In the genomic region with DNA sequence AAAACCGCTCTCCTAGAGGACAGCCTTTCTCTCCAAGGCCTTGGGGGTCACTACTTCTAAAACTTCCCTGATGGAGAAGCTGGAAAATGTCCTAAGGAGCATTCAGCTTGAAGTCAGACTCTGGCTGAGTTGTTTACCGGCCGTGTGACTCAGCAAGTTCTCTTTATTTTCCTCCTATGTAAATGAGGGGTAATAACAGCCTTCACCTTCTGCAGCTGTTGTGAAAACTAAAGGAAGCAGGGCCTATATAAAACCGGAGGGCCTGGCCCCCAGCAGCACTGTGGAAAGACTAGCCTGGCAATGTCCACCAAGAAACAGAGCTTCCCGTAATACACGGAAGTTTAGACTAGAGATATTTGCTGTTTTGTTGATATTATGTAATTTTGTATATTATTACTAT, we compare ENCODE assay signal across 13 mouse cellular contexts.
A peak's percentile ranks its signal among the peaks of the same experiment; 100 is the strongest.
DNase-seq lines count a peak whose midpoint lies in the region; ATAC-seq and TF ChIP-seq lines count a peak whose summit lies in the region.
"Had no signal": no experiment of that assay in that cellular context is flagged by ENCODE, and none has a peak within 500 bp of the region (broad histone marks: within the 10 kb centered on the region; RNA-seq: fewer than 3 reads in every experiment).

No protein-coding gene starts in this region.

- peak; percentile 73; the same call in 1 of the 2 replicates for ATAC-seq in G1E (ENCODE audit: extremely low read depth, insufficient number of reproducible peaks, low FRiP score, poor library complexity, severe bottlenecking)
- ATAC-seq in forebrain, embryonic 16.5 days: peak; percentile 54; the same call in 1 of the 2 replicates
- ATAC-seq in liver, embryonic 15.5 days (ENCODE audit: insufficient read depth): peak; percentile 48; the same call in 1 of the 2 replicates
- no peak for ATAC-seq in erythroblast, adult 5-6 weeks (replicated peaks; ENCODE audit: low FRiP score, poor library complexity, severe bottlenecking)

- TF ChIP-seq POLR2A in kidney, adult 2 months (IDR thresholded peaks at IDR 0.05; ENCODE audit: low read depth, low read length): no peak

- H3K4me1 ChIP-seq in kidney, adult 2 months (ENCODE audit: control insufficient read depth, insufficient read depth, low read length): peaks cover 7% of the 10 kb centered on the region; the same call in 1 of the 2 replicates
- peaks cover 44% of the 10 kb centered on the region for H3K4me1 ChIP-seq in G1E (ENCODE audit: insufficient read depth, low read depth, low read length)
- H3K4me1 ChIP-seq in forebrain, embryonic 16.5 days (replicated peaks; ENCODE audit: control insufficient read depth, insufficient read depth, low read length): peaks cover 4% of the 10 kb centered on the region
- peaks cover 18% of the 10 kb centered on the region for H3K4me1 ChIP-seq in liver, embryonic 15.5 days (replicated peaks)

- no peaks in the 10 kb centered on the region for H3K27me3 ChIP-seq in kidney, adult 2 months (replicated peaks; ENCODE audit: control insufficient read depth, insufficient read depth, low read length)
- H3K27me3 ChIP-seq in G1E (ENCODE audit: insufficient read depth, low read length): no peaks in the 10 kb centered on the region
- H3K27me3 ChIP-seq in forebrain, embryonic 16.5 days (replicated peaks; ENCODE audit: control insufficient read depth, insufficient read depth, low read length): no peaks in the 10 kb centered on the region
- peaks cover 7% of the 10 kb centered on the region; the same call in 1 of the 2 replicates for H3K27me3 ChIP-seq in liver, embryonic 15.5 days
- H3K27me3 ChIP-seq: embryonic facial prominence, embryonic 15.5 days; lung, embryonic 15.5 days had no signal

- no peak overlapping the region for H3K9ac ChIP-seq in forebrain, embryonic 16.5 days (replicated peaks; ENCODE audit: low read depth, low read length)
- peak overlapping the region; percentile 25; the same call in 1 of the 2 replicates for H3K9ac ChIP-seq in liver, embryonic 15.5 days
- H3K9ac ChIP-seq: embryonic facial prominence, embryonic 15.5 days; lung, embryonic 15.5 days had no signal

- H3K9me3 ChIP-seq in G1E (replicated peaks): no peaks in the 10 kb centered on the region
- no peaks in the 10 kb centered on the region for H3K9me3 ChIP-seq in forebrain, embryonic 16.5 days (ENCODE audit: control insufficient read depth, low read length)
- no peaks in the 10 kb centered on the region for H3K9me3 ChIP-seq in liver, embryonic 15.5 days (replicated peaks)
- H3K9me3 ChIP-seq: embryonic facial prominence, embryonic 15.5 days; lung, embryonic 15.5 days had no signal

- peak; percentile 49 for DNase-seq in kidney, adult 2 months
- DNase-seq in kidney, postnatal 10 days: no peak
- DNase-seq in G1E (ENCODE audit: low spot score): peak; percentile 13
- DNase-seq in urinary bladder, postnatal 25 days (ENCODE audit: low spot score): no peak
- no peak for DNase-seq in ovary, postnatal 36 days (ENCODE audit: low spot score)
- DNase-seq: adrenal gland, postnatal 10 days; cerebellum, adult 9-10 months; gastrocnemius, postnatal 36 days had no signal

- H3K4me3 ChIP-seq in kidney, adult 2 months (ENCODE audit: insufficient read depth, low read depth, low read length): no peak overlapping the region
- no peak overlapping the region for H3K4me3 ChIP-seq in G1E (ENCODE audit: low read depth, low read length)
- no peak overlapping the region for H3K4me3 ChIP-seq in forebrain, embryonic 16.5 days (replicated peaks; ENCODE audit: low read length)
- H3K4me3 ChIP-seq in liver, embryonic 15.5 days (replicated peaks): no peak overlapping the region
- H3K4me3 ChIP-seq: embryonic facial prominence, embryonic 15.5 days; lung, embryonic 15.5 days had no signal

- TF ChIP-seq CTCF in kidney, adult 2 months (conservative IDR thresholded peaks at IDR 0.05; ENCODE audit: insufficient read depth, insufficient read length, low read depth, low read length): no peak
- TF ChIP-seq CTCF in G1E (IDR thresholded peaks at IDR 0.05; ENCODE audit: low read depth, low read length): no peak

- no peaks in the 10 kb centered on the region for H3K36me3 ChIP-seq in kidney, adult 2 months (ENCODE audit: control insufficient read depth, insufficient read depth, low read length)
- no peaks in the 10 kb centered on the region for H3K36me3 ChIP-seq in G1E (replicated peaks)
- no peaks in the 10 kb centered on the region for H3K36me3 ChIP-seq in forebrain, embryonic 16.5 days (ENCODE audit: control insufficient read depth, insufficient read depth)
- no peaks in the 10 kb centered on the region for H3K36me3 ChIP-seq in liver, embryonic 15.5 days (replicated peaks)
- H3K36me3 ChIP-seq: embryonic facial prominence, embryonic 15.5 days; lung, embryonic 15.5 days had no signal

- H3K4me2 ChIP-seq in forebrain, embryonic 16.5 days (ENCODE audit: low read length): no peak overlapping the region
- peak overlapping the region; percentile 18 for H3K4me2 ChIP-seq in liver, embryonic 15.5 days
- H3K4me2 ChIP-seq: embryonic facial prominence, embryonic 15.5 days; lung, embryonic 15.5 days had no signal

- peak overlapping the region; percentile 6; the same call in 1 of the 2 replicates for H3K27ac ChIP-seq in kidney, adult 2 months (ENCODE audit: insufficient read depth, low read depth, low read length)
- H3K27ac ChIP-seq in forebrain, embryonic 16.5 days (ENCODE audit: low read length): no peak overlapping the region
- peak overlapping the region; percentile 24; the same call in 1 of the 2 replicates for H3K27ac ChIP-seq in liver, embryonic 15.5 days (replicated peaks)
- H3K27ac ChIP-seq: embryonic facial prominence, embryonic 15.5 days; lung, embryonic 15.5 days had no signal

- WGBS in kidney, adult 2 months: 39% methylated on average over 6 of the region's 6 CpGs
- WGBS in forebrain, embryonic 16.5 days: 34% methylated on average over 6 of the region's 6 CpGs
- WGBS in liver, embryonic 15.5 days (ENCODE audit: insufficient replicate concordance): 32% methylated on average over 6 of the region's 6 CpGs

Comparison
In these comparisons a context has a peak if more than half of its experiments do, and no peak if none do; other contexts are left out.
1. DNase-seq: peak in kidney, adult 2 months (single experiment) and G1E (single experiment); none in kidney, postnatal 10 days (single experiment), urinary bladder, postnatal 25 days (single experiment) and ovary, postnatal 36 days (single experiment).